Mouse (Mus musculus) cerebellum, adult 9-10 months (tissue): Measurements from ENCODE around the gene Adamtsl2.

ENCODE experiments used
- DNase-seq: peaks from one replicate; pipeline ENCODE4 v3.0.0; 2022

Adamtsl2 gene

GRCm38 (mm10) chr2:27077655-27078244, 1.4 kb upstream of the Adamtsl2 start:
- DNase-seq, result no peak

- no peak for DNase-seq
Observed at GRCm38 (mm10) chr2:27078312-27078711, 867 bp upstream of the Adamtsl2 start.

DNA sequence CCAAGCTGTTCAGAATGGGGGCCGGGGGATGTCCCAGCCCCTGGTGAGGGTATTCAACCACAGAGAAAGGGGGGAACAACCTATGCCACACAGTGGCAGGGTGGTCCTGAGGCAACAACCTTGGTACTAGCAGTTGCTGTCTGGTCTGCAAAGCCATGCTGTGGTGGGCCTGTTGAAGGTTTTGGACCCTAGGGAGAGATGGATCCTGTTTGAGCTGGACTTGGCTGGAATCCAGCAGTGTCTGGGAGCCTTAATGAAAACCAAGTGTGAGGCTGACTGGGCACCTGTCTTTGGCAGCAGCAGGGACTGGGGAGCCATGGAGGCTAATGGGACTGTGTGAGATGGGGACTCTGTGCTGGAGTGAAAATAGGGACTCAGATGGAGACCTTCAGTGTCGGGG, 470 bp downstream of the Adamtsl2 start:
- DNase-seq, result no peak

DNA sequence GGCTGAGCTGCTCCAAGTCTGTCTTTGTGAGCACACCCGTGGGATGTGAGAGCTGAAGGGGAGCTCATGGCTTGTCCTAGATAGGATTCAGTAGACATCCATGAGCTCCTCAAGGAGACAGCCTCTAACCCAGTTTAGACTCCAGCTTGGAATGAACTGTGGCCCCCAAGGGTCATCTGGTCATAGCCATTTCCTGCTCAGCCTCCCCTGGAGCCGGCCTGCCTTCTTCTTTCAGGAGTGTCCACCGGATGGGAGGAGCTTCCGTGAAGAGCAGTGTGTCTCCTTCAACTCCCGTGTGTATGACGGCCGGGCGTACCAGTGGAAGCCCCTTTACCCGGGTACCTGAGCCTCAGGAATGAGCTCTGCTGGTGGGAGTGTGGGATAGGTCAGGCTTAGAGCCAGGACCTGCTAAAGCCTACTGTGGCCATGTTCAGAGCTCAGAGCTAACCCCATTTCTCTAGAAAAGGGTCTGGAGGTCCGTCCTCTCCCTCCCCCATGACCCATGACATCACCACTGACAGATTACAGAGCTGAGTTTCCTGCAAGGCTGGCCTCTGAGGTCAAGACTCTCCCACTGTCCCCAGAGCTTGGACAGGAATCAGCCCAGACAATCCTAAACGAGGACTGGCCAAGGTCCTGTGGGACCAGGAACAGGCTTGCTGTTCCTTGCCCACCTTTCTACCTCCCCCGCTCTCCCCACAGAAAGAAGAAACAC, 4.7 kb downstream of the Adamtsl2 start:
- no peak for DNase-seq

DNA sequence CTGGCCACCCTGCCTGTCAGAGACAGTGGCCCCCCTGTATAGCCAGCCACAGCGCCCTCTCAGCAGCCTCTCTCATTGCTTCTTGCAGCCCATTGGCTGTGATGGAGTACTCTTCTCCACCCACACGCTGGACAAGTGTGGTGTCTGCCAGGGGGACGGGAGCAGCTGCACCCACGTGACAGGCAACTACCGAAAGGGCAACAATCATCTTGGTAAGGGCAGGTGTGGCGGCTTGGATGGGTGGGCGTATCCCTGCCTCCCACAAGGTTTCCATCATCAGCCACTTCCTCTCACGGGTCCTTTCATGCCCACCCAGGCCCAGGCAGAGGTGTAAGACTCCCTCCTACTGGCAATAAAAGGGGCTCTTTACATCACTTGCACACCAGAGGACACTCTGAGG, 5.8 kb downstream of the Adamtsl2 start:
- DNase-seq, result no peak

- no peak for DNase-seq
Observed at GRCm38 (mm10) chr2:27085801-27086200, 6.6 kb downstream of the Adamtsl2 start.

DNA sequence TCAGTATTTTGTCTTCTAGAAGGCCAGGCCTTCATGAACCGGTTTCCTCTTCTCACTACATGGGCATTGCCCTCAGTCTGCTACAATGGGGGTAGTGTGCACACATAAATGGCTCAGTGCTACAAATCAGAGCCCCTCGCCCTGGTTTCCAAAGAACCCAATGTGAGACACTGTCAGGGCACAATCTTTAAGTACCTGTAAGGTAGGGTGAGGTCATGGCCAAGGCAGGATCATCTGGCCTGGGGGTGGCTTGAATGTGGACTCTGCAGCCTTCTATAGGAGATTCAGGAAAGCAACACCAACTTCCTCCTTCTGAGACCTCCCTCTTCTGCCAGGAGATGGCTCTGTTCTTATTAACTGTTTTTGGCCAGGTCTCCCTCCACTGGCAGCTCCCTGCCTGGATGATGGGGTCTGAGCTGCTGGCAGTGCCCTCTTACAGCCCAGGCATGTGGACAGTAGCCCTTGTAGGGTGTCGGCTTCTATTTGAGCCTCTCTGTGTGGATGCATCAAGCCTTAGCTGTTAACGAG, 7.4 kb downstream of the Adamtsl2 start:
- no peak for DNase-seq

- DNase-seq, result no peak
Observed at GRCm38 (mm10) chr2:27087581-27087980, 8.4 kb downstream of the Adamtsl2 start.

GRCm38 (mm10) chr2:27088071-27088644, 9.0 kb downstream of the Adamtsl2 start:
- no peak for DNase-seq

DNA sequence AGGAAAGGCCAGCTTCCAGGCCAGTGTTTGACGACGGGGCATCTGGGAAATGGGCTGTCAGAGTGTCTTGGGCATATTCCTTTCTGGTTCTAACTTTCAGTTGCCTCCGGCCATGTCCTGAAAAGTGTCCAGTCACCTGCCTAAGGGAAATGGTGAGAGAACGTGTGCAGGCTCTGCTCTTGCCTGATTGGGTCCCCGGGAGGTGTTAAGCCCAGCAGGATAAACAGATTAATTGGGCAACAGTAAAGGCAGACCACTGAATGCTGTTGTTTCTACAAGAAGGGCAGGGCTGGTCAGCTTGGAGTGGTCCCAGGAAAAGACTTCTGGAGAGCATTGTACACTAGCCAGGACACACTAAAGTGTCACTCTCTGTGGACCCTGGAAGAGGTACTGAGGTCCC, 9.5 kb downstream of the Adamtsl2 start:
- DNase-seq, result no peak

DNA sequence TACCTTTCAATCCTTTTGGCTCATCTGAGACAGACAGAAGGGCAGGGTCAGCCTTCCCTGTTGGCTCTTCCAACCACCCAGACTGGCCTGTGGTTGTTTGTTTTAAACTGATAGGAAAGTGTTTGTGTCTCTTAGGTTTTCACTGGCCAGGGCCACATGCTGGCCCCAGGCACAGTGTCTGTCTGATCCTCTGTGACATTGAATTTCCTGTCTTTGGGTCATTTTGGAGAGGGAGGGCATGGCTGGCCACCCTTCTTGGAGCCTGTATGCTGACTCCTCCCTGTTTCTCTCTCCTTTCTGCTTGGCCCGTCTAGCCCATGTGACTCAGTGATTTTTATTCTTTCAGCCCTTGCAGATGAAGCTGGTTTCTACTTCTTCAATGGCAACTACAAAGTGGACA, 10.1 kb downstream of the Adamtsl2 start:
- no peak for DNase-seq

DNA sequence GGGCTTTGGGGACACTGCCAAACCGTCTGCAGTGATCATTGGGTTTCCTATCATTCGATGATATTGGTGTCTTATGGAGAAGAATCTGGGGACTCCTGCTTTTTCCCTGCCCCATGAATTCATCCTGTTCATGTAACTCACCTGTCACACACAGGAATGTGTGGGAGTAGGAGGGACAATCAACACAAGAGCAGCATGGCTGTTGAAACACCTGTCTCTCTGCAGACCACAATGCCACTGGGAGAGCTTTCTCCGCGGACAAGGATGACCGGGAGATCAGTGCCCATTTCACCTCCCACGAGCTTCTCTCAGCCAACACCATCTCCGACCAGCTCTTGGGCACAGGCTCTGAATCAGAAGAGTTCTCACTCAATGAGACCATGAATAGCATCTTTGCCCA, 16.0 kb downstream of the Adamtsl2 start:
- DNase-seq, result no peak

- no peak for DNase-seq
Observed at GRCm38 (mm10) chr2:27096341-27096981, 17.3 kb downstream of the Adamtsl2 start.

- DNase-seq, result no peak
Observed at GRCm38 (mm10) chr2:27097241-27097656, 18.1 kb downstream of the Adamtsl2 start.

DNA sequence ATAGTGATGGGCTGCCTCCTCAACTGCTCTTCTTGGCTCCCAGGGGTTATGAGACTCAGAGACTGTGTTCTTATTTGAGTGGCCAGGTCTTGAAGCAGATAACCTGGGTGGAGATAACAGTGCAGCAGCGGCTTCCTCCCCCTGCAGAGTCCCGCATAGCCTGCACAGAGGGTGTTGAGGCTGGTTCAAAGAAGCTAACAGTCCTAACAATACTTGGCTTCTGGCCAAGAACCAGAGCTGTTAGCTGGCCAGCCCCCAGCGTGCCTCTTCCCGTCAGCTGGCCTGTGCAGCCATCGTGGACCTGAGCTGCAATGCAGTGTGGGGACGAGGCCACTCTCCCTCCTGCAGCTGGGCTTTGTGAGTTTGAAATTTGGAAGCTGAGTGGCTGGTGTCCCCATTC, 18.6 kb downstream of the Adamtsl2 start:
- DNase-seq, result no peak

- DNase-seq, result no peak
Observed at GRCm38 (mm10) chr2:27103554-27103953, 24.4 kb downstream of the Adamtsl2 start.

GRCm38 (mm10) chr2:27106816-27107215, 27.6 kb downstream of the Adamtsl2 start:
- DNase-seq, result no peak

DNA sequence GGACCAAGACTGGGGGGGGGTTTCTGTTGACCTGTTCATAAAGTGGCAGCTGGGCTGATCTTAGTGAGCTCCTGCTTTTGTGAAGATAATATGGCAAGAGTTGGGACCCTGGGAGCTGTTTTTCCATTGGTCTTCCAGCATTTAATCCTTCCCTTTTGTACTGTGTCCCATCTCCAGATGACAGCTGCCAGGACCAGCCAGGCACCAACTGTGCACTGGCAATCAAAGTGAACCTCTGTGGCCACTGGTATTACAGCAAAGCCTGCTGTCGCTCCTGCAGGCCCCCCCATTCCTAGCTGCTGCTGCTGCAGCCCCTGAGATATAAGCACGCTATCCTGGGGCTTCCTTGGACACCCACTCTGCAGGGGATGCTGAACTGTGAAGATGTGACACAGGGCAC, 29.0 kb downstream of the Adamtsl2 start:
- DNase-seq, result no peak

DNA sequence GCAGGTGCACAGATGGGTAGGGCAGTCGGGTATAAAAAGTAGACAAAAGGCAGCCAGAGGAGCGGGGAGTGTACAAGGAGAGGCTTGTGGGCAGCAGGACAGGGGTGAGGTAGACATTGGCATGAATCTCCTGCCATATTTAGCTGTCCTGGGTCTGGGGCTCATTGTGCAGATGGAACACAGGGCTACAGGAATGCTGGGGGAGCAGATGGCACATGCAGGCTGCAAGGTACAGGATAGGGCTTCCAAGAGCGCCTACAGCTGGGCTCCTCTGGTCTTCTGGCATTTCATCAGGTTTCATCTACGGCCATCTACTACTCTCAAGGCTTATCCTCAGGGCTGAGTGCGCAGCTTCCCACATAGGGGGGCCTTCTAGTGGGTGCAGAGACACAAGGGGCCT, 29.9 kb downstream of the Adamtsl2 start:
- peak; percentile 81 for DNase-seq

DNA sequence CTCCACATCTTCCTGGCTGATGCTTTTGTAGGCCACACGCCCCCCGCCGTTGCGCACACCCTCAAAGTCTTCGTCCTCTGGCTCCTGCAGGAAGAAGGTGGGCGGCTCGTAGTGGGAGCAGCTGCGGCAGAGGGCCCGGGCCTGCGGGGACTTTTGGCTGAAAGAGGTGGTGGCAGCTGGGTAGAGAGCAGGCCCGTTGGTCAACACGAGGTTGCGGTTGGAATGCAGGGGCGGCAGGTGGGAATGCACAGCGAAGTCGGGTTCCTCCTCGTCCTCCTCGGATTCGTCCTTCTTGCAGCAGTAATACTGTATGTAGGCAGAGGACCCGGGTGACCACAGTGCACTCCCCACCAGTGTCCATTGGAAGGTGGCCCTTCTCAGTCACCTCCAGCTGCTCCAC, 33.4 kb downstream of the Adamtsl2 start:
- DNase-seq, result no peak

- no peak for DNase-seq
Observed at GRCm38 (mm10) chr2:27114169-27114568, 35.0 kb downstream of the Adamtsl2 start.

- DNase-seq, result no peak
Observed at GRCm38 (mm10) chr2:27118452-27118851, 39.3 kb downstream of the Adamtsl2 start.

DNA sequence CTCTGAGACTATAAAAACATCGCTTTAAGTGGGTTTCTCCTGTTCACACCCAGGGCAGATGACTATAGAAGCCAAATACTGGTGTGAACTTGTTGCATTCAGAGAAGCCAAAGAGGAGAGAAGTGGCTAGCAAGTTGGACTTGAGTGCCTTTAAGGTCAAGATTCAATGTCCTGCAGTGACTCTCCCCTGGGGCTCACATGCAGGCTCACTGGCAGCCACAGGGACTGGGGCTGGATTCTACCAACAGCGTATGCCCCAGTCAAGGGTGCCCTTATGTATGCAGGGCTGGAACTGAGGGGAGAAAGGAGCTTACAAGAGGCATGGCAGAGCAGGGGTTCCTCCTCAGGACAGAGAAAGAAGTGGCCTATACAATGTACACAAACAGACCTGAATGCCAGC, 40.6 kb downstream of the Adamtsl2 start:
- DNase-seq, result no peak

DNA sequence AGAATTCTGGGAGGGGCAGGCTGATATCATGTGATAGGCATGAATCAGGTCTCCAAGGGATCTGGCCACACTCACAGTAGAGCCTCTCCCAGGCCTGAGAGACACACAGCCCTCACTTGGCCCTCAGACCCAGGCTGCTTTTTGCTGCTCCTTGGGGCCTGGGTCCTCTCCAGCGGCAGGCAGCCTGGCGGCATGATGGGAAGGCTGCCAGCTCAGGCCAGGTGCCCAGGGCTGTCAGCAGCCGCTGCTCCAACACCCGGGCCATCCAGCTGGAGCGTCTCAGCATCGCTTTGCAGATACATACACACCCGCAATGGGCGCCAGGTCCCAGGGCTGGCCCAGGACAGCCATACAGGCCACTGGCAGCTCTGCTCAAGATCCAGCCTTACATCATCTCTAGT, 41.1 kb downstream of the Adamtsl2 start:
- DNase-seq, result no peak
